Mouse (Mus musculus) NIH3T3 (cell line): ENCODE results near the gene Ankrd39.

ENCODE experiments used
- DNase-seq: peaks from one replicate; pipeline ENCODE4 v3.0.0-alpha.2; 2012; ENCODE audit warnings: low read depth

Ankrd39 gene

DNA sequence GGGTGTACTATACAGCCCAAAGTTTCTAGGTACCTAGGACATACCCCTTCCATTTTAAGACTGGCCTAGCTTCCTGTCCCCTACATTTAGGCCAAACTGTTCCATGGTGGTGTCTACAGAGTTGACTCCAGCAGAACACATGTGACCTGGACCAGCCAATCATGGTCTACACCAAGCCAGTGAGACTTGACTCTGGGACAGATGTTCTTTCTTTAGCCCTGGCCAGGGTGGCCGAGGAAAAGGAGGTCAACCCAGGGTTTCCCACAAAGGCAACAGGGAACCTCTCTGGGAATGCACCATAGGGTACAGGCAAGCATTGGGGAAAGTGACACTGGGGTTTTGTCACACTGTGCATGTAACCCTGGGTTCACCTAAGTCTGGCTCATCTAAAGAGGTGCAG lies 25.5 kb upstream of the Ankrd39 start:
- no peak for DNase-seq

DNA sequence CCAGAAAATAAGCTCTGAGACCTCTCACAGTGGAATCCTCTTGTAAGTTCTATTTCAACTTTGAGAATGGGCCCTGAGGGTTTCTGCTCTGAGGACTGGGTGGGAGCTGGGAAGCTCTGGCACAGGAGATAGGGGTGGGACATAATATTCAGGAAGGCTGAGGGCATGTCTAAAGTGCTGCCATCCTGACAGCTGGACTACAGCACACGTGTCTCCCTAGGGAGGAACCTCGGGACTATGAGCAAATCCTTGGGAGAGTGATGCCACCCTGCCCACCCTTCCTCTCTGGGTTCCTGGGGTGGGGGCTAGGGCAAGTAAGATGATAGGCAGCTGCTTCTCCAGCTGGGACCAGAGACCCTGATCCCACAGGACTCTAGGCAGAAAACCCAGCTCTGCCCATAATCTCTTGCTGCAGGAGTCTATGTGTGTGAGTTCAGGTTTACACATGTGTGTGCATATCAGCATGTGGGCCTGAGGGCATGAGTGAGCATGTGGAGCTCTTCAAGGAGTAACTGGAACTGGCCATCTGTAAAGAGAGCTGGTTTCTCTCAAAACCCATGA lies 25.0 kb upstream of the Ankrd39 start:
- no peak for DNase-seq

DNA sequence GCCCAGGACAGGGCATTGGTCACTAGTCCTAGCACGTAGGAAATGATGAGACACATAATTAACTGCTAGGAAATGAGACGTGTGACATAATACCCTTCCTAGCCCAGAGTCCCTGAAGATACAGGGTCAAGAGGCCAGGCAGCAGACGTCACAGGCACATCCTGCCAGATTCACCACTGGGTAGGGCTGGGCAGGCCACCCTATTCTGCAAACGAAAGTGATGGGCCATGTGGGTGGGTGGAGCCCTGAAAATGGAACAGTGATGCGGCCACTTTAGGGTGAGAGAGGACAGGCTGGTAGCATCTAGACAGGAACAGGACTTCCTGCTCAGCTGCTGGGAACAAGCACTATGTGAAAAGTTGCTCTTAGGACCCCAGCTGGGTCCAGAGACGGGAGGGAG lies 24.4 kb upstream of the Ankrd39 start:
- no peak for DNase-seq

DNA sequence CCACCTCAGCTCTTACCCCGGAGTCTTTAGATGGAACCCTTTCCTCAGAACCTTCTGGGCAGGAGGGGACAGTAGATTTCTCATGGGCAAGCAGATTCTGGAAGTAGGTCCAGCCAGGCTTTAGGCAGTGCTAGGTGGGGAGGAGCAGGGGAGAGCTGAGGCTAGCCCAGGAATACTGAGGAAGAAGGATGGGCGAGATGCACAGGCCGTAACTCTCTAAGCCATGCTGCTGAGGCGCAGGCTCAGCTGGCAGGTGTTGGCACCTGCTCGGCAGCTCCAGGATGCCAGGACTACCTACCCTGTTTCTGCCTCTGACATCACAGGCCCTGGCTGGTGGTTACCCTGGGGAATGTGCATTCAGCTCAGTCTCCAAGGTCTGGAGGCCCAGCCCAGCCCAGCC lies 23.1 kb upstream of the Ankrd39 start:
- DNase-seq = no peak

DNA sequence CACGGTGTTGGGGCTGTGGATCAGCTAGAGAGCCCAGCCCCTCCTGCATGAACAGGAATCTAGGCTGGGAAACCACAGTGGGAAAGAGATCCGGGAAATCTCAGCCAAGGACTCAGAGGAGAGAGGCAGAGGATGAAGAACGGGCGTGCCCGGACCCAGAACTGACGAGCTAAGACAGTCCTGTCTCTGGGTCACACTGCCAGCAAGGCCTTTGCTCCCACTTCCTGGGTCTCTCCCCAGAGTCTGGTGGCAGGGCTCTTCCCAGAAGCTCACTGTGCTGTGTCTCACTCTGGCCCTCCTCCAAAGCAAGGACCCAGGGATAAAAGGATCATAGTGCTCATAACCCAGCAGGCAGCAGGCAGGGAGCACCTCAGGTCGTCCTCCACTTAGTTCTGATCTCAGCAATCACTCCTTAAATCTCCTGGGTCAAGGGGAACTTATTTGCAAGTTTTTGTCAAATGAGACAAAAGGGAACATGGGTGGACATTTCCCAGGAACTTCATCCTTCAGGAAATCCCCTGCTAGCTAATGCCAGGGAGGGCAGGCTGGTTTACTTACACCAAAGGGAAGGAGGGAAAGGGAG lies 22.5 kb upstream of the Ankrd39 start:
- no peak for DNase-seq

DNA sequence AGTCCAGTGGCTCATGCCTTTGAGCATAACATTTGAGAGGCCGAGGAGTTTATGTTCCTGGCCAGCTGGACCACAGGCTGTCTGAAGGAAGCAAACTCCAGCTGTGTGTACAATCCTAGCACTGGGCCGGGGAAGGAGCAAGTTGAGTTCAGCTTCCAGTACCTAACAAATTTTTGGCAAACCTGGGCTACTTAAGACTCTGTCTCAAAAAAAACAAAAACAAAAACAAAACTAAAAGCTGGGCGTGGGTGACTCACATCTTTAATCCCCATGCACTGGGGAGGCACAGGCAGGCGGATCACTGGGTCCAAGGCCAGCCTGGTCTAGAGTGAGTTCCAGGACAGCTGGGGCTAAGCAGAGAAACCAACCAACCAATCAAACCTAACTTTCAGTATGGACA lies 21.5 kb upstream of the Ankrd39 start:
- peak; percentile 42 for DNase-seq

DNA sequence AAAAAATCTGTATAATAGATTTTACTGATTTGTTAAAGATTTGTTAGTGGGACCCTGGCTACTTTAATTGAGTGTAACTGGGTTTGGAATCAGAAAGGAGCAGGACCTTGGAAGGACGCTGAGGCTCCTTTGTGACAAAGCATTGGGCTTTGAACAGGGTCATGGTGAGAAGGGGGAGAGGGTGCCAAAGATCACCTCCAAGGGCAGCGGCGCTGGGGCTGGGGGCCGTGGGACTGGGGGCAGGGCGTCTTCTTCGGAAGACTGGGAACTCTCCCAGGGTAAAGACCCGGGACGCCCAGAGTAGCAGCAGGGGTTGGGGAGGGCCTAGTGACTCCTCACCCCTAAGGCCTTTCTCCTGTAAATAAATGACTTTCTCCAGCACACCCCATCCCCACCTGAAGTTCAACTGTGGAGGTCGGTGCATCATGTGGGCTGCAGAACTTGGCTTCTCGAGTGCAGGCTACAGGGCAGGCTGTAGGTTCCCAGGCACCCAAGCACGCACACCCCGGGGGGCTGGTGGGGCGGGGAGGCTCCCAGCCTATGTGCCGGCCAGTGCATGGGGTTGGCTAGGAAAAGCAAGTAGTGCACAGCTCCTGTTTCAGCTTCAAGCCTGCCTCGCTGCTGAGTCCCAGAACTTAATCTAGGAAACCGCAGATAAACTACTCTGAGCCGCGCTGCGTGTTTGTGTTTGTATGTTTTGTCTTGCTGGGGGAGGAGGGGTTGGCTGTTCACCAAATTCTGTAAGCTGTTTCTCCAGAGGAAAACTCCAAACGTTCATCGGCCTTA lies 20.8 kb upstream of the Ankrd39 start:
- no peak for DNase-seq

DNA sequence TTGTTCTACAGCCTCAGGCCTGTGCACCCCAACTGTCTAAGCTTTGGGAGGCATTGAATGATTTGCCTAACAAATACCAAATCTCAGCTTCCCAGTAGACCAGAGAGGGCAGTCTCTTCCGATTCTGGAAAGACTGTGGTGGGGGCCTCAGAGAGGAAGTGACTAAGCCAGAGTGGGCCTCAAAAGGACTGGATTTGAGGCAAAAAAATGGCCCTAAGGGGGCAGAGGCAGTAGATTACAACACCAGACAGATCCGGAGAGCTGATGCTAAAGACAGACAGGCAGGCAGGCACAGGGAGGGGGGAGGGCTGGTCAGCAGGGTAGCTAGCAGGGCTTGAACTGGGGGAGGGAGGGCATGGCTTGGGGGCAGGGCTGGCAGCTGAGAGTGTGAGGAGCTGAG lies 19.2 kb upstream of the Ankrd39 start:
- peak; percentile 28 for DNase-seq

DNA sequence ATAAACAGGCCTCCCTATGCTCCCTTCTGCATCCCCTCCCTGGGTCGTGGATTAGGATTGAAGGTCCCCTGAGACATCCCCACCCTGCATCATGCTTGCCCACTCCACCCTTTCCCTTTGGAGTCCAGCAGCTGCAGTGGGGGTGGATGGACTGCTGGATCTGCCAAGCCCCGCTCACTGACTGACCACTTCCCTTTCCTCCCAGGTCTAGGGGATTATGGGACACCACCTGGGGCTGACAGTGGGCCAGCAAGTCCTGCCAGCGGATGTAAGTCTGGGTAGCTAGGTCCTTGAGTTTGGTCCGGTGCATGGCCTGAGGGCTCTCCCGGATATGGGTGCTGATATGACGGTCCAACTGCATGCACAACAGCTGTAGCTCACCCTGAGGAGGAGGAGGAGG lies 16.9 kb upstream of the Ankrd39 start:
- DNase-seq = no peak

DNA sequence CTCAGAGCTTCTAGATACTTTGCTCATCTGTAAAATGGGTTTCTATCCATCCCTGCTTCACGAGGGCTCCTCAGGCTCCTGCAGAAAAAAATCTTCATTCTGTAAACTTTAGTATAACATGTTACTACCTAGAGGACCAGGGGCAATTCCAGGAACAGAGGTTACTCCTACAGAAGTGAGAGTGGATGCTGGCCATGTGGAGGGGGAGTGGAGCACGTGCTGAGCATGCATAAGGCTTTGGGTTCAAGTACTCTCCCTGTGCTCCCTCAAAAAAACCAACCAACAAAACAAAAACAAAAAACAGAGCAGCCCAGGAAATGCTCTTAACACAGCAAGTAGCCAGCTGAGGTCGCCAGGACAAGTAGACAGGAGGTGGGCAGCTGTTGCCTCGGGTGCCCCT lies 16.4 kb upstream of the Ankrd39 start:
- no peak for DNase-seq

DNA sequence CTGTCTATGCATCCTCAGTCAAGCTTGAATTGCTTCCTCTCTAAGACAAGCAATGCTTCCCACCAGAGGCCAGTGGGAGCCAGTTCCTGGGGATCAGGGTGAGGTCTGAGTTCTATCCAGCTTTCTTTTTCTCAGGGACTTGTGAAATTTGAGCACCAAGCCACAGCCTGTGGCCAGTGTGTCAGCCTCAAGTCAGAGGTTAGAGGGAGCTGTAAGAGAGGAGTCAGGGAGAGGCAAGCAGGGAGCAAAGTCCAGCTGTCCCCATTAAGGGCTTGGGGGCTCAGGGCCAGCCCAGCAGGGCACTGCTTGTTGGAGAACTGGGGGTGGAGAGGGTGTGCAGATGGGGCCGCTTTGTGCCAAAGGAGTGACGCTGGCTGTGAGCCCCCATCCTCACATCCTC lies 16.0 kb upstream of the Ankrd39 start:
- no peak for DNase-seq

DNA sequence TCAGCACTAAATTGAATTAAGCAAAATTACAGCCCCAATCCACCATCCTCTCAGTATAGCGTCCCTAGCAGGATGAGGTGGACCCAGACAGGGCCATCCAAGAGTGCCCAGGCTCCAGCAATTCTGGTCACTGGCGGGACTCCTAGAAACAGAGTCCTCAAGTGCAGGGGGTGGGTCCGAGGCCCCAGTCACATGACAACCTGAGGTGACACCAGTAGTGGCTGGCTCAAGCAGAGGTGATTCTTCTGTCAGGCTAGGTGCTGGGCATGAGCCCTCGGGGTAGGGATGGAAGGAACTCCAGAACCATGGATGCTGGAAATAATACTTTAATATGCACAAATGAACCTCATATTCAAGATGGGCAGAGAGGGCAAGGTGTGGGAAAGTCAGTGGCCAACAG lies 15.1 kb upstream of the Ankrd39 start:
- no peak for DNase-seq

DNA sequence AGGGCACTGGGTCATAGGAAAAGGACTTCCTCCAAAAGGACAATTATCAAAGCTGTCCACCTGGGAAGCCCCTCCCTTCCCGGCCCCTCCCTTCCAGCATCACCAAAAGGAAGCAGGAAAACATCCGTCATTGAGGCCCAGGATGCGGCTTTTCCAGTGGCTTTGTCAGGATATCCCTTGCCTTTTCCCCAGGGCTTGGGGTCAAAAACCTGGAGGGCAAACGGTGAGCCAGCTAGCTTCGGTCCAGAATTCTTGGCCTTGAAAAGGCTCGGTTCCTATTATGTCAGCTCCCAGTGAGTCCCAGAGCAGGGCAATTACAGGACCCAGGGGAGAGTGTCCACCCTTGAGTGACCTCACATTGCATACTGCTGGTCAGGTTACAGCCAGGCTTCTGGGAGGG lies 13.7 kb upstream of the Ankrd39 start:
- no peak for DNase-seq

DNA sequence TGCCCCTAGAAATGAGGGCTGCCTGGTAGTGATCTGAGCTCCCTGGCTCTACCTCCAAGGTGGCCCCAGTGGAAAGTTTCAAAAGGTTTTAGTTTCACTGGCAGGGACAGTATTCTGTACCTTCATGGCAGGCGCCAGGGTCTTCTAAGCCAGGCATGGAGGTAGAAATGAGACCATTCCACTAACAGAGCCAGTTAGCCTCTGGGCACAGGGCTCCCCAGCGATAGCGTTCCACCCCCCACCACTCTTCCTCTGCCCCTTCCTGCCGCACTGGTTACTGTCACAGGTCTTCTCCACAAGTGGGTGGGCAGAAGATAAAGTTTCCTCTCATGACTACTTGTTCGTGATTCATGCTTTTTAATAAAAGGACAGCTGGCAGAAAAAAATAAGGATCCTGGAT lies 12.6 kb upstream of the Ankrd39 start:
- no peak for DNase-seq

DNA sequence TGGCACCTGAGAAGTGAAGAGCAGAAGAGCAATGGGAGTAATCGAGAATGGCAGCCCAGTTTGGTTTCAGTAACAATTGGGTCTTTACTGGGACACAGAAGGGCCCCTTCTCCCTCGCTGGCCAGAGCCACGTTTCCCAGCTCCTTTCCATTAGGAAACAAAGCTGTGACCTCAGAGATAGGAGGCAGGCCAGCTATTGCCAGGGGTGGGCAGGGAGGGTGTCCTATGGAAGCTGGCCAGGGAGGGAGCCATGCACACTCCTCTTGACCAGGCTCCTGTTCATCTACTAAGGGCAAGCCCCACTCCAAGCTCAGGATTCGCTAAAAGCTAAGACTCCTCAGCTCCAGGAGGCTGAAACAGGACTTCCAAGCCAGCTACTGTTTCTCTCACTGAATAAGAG lies 12.0 kb upstream of the Ankrd39 start:
- DNase-seq = no peak

DNA sequence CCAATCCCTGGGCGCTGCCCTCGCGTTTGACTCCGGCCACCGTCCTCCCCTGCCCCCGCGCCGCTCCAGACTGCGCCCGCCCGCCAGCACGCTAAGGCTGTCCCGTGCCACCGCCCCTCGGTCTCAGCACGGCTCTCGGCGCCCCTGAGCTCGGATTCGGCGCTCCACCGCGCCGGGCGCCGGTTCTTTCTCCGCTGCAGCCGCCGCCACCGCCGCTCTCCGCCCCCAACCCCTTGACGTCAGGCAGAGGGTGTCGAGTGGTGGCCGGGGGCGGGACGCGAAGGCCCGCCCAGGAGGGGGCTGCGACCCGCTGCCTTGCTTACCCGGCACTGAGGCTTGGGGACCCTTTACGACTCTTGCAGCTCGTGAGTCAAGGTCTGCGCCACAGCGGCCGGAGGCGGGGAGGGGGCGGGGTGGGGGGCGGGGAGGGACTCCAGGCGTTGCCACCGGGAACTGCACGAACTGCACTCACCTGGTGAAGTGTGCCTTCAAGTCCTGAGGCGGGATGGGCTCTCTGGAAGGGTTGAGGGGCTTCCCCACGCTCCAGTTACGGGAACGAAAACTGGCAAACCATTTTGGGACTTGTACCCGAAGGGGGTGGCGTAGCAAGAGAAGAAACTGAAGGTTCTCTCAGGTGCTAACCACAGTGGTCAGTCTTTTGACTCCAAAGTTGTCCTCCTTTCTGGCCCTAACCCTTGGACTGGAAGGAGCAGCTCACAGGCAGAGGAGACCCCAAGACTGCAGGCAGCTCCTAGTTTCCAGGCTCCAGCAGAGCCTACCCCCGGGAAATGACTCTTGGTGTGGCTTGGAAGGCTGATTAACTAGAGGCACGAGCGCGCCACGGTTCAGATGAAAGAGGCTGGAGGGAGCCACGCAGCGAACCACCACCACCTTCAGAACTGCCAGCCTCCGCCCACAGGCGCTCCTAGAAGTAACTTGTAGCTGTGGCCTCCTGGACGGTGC lies 11.1 kb upstream of the Ankrd39 start, which contains the start of gene Sema4c:
Gene Sema4c, minus strand, starts transcription at position 319 of the 963 bp plus-strand sequence.
- peak; percentile 66 for DNase-seq

DNA sequence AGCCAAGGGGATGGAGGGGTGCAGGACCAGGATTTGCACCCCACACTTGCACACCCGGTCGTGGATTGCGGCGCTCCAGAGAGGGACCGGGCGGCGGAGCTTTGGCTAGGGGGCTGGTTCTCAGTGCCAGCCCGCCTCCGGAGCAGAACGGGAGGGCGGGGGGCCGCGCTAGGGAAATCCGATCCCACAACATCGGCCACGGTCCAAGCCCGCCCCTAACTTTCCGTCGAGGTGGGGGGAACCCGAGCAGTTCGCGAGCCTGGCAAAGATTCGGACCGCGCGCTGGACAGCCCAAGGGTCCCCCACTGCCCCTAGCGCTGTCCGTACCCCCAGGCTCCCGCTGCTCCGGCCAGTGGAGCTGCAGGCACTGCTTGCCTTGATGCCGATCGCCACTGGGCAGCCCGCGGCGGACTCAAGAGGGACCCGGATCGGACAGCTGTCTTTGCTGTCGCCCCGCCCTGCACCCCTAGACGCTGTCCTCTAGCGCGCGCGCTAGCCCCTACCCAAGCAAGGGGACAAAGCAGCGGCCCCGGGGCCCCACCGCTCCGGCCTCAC lies 10.3 kb upstream of the Ankrd39 start:
- peak; percentile 90 for DNase-seq

DNA sequence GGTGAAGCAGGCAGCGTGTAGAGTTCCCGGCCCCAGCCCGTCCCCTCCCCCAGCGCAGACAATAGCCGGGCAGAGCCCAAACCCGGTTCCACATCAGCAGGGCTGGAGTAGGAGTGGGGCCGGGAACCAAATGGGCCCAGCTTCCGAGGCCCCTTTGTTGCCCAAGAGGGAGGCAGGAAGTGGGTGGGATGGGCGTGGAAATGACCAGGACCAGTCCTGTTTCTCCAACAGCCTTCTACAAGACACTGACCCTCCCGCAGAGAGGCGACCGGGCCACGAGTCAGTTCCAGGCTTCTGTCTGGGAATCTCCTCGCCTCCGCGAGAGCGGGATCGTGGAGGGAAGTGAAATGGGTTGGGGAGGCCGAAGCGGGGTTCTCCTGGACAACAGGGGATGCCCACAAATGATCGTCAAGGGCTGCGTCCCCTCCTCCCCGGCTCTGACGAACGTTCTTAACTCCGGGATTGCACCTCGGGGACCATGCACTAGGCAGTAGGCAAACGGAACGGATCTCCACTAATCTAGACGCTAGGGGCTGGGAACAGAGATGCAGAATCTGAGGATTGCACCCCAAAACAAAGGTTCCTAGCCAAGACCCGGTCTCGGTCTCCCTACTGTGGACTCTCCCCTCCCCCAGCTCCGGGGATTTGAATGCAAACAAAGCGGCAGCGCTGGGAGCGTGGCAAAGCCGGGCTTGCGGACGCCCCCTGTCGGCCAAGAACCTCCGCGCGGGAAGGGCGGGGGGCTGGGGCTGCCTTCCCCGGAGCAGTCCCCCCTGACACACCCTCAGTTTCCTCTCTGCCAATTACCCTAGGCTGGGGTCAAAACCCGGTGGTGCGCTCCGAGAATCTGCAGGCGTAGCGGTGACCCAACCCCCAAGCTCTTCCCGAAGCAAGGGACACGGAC lies 9.6 kb upstream of the Ankrd39 start:
- peak; percentile 96 for DNase-seq

DNA sequence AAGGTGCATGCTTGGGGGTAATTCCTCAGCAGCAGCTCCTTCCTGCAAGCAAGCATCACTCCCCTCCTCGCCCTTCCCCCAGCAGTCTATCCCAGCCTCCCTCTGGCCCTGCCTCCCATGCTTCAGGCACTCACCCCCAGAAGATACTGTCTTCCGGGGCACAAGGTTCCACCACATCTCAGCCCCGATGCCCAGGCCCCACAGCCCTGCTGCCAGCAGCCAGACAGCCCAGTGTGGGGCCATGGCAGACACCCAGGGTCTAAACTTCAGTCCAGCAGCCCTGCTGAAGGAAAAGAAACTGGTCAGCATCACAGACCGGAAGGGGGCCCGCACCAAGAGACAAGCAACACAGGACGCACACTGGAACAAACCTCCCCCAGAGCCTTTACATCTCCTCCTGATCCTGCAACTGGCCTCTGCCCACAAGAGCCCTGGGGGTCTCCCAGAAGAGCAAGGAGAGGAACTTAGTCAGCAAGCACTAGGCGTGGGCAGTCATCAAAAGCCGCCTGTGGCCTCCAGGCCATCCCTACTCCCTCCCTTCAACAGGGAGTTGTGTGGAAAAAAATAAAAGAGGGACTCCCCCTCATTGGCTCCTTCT lies 8.7 kb upstream of the Ankrd39 start:
- DNase-seq = peak; percentile 70

DNA sequence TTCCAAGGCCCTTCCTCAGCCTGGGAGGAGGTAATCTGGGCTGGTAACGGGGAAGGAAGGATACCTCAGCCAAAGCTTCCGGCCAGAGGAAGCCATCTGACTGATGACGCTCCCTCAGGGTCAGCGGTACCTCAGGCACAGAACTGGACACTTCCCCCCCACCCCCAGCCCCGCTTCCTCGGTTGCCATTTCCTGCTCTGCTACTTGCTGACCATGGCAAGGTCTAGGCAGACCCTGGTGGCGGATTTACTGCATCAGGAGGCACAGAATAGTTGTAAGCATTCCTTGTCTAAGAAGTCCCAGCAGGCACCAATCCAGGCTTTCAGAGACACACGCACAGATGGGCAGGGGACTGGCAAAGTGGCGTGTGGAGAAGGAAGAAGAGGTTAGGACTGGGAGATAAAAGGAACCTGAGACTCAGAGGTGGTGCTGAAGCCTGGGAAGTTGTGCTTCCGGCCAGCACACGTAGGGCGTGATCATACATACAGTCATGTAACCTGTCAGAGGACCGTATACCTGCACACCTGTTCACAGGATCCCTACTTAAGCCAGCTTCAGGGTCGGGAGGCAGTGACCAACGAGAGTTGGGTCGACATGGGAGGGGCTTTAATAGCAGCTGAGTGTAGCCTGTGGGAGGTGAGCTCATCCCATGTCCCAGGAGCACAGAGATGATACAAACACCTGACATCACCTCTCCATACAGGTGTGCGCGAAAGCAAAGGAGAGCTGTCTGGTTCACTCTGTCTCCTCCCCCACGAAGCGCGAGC lies 7.6 kb upstream of the Ankrd39 start:
- no peak for DNase-seq
